19 mouse cellular contexts compared by ENCODE assay signal in genomic region chr11:102400513-102401084, GRCm38 (mm10). TPM values are rescaled to one million over a fixed set of nuclear protein-coding genes. Genes with fewer than 3 reads are reported as not detected.
DNase-seq lines count a peak whose midpoint lies in the region; ATAC-seq and TF ChIP-seq lines count a peak whose summit lies in the region.
"Had no signal": no experiment of that assay in that cellular context is flagged by ENCODE, and none has a peak within 500 bp of the region (broad histone marks: within the 10 kb centered on the region; RNA-seq: fewer than 3 reads in every experiment).

No protein-coding gene starts in this region.

- H3K27ac ChIP-seq in cerebellum, adult 2 months (ENCODE audit: insufficient read depth, low read length): no peak overlapping the region
- H3K27ac ChIP-seq in hindbrain, embryonic 11.5 days (ENCODE audit: low read depth, low read length): no peak overlapping the region
- H3K27ac ChIP-seq in hindbrain, embryonic 13.5 days: no peak overlapping the region
- no peak overlapping the region for H3K27ac ChIP-seq in liver, postnatal 0 days (ENCODE audit: low read depth)
- H3K27ac ChIP-seq: gastrocnemius, adult 2 months; hindbrain, postnatal 0 days; macrophage had no signal

- no peak for TF ChIP-seq CTCF in cerebellum, adult 2 months (IDR thresholded peaks at IDR 0.05; ENCODE audit: borderline replicate concordance, insufficient read depth, low read depth, low read length)
- no peak for TF ChIP-seq CTCF in E14TG2a.4 (conservative IDR thresholded peaks at IDR 0.05; ENCODE audit: low read length)
- no peak for TF ChIP-seq CTCF in liver, postnatal 0 days (IDR thresholded peaks at IDR 0.05; ENCODE audit: low read depth)

- no peak overlapping the region for H3K9ac ChIP-seq in hindbrain, embryonic 11.5 days (ENCODE audit: low read depth, low read length)
- no peak overlapping the region for H3K9ac ChIP-seq in hindbrain, embryonic 13.5 days
- 0 out of 2 replicates have a peak overlapping the region, but pooled peaks have one; percentile 21 for H3K9ac ChIP-seq in liver, postnatal 0 days (replicated peaks)
- H3K9ac ChIP-seq: forebrain, embryonic 15.5 days had no signal

- no peak overlapping the region for H3K4me3 ChIP-seq in cerebellum, adult 2 months (replicated peaks; ENCODE audit: insufficient read depth, low read depth, low read length)
- H3K4me3 ChIP-seq in hindbrain, embryonic 11.5 days (ENCODE audit: low read depth, low read length): no peak overlapping the region
- no peak overlapping the region for H3K4me3 ChIP-seq in hindbrain, embryonic 13.5 days
- peak overlapping the region; percentile 69 for H3K4me3 ChIP-seq in E14TG2a.4 (replicated peaks; ENCODE audit: low read length)
- no peak overlapping the region for H3K4me3 ChIP-seq in liver, postnatal 0 days (ENCODE audit: low read depth, low read length)
- H3K4me3 ChIP-seq: forebrain, embryonic 15.5 days had no signal

- no peak for TF ChIP-seq POLR2A in cerebellum, adult 2 months (IDR thresholded peaks at IDR 0.05; ENCODE audit: borderline replicate concordance, insufficient read depth, low read length)

- H3K4me1 ChIP-seq in cerebellum, adult 2 months (ENCODE audit: control insufficient read depth, insufficient read depth, low read length): peaks cover 43% of the 10 kb centered on the region
- peaks cover 12% of the 10 kb centered on the region for H3K4me1 ChIP-seq in hindbrain, embryonic 11.5 days (replicated peaks; ENCODE audit: control insufficient read depth, insufficient read depth, low read length)
- peaks cover 72% of the 10 kb centered on the region for H3K4me1 ChIP-seq in hindbrain, embryonic 13.5 days (replicated peaks)
- H3K4me1 ChIP-seq in E14TG2a.4 (replicated peaks; ENCODE audit: low read depth, low read length): peaks cover 98% of the 10 kb centered on the region
- peaks cover 23% of the 10 kb centered on the region for H3K4me1 ChIP-seq in liver, postnatal 0 days (ENCODE audit: insufficient read depth)

- H3K4me2 ChIP-seq in hindbrain, embryonic 11.5 days (replicated peaks; ENCODE audit: low read depth, low read length): no peak overlapping the region
- no peak overlapping the region for H3K4me2 ChIP-seq in hindbrain, embryonic 13.5 days
- H3K4me2 ChIP-seq in liver, postnatal 0 days (ENCODE audit: low read depth, low read length): no peak overlapping the region
- H3K4me2 ChIP-seq: forebrain, embryonic 15.5 days had no signal

- ATAC-seq in hindbrain, embryonic 11.5 days (ENCODE audit: low FRiP score): peak; percentile 38; the same call in 1 of the 2 replicates
- no peak for ATAC-seq in hindbrain, embryonic 13.5 days (ENCODE audit: low FRiP score)
- peak; percentile 6; the same call in 1 of the 2 replicates for ATAC-seq in liver, postnatal 0 days
- ATAC-seq: forebrain, embryonic 15.5 days; hindbrain, postnatal 0 days had no signal

- no peaks in the 10 kb centered on the region for H3K27me3 ChIP-seq in cerebellum, adult 2 months (ENCODE audit: control insufficient read depth, insufficient read depth, low read length)
- H3K27me3 ChIP-seq in hindbrain, embryonic 11.5 days (ENCODE audit: control insufficient read depth, insufficient read depth, low read length): peaks cover 13% of the 10 kb centered on the region
- H3K27me3 ChIP-seq in hindbrain, embryonic 13.5 days: peaks cover 22% of the 10 kb centered on the region
- peaks cover 20% of the 10 kb centered on the region for H3K27me3 ChIP-seq in E14TG2a.4 (ENCODE audit: insufficient read depth, low read length)
- peaks cover 45% of the 10 kb centered on the region for H3K27me3 ChIP-seq in liver, postnatal 0 days (ENCODE audit: insufficient read depth, low read length)
- H3K27me3 ChIP-seq: Patski had no signal

- peak; percentile 22 to 35 for DNase-seq in cerebellum, adult 2 months
- no peak for DNase-seq in cerebellum, adult 11 months
- DNase-seq in hindbrain, embryonic 11.5 days (ENCODE audit: low spot score): no peak
- no peak for DNase-seq in liver, postnatal 0 days
- no peak for DNase-seq in frontal cortex, postnatal 14 days (ENCODE audit: low spot score in 2 of 2)
- no peak for DNase-seq in lung, postnatal 10 days
- DNase-seq: heart, adult 18-20 months; kidney, adult 9 months; left cerebral cortex, postnatal 4 days; lung, adult 2 months; thymus, postnatal 14 days had no signal

- no peak for TF ChIP-seq EP300 in liver, postnatal 0 days (IDR thresholded peaks at IDR 0.05; ENCODE audit: low read depth)

- no peaks in the 10 kb centered on the region for H3K9me3 ChIP-seq in hindbrain, embryonic 11.5 days (ENCODE audit: control insufficient read depth, low read length)
- H3K9me3 ChIP-seq in hindbrain, embryonic 13.5 days: no peaks in the 10 kb centered on the region
- no peaks in the 10 kb centered on the region for H3K9me3 ChIP-seq in E14TG2a.4 (ENCODE audit: low read length)
- no peaks in the 10 kb centered on the region for H3K9me3 ChIP-seq in liver, postnatal 0 days (ENCODE audit: low read length)
- H3K9me3 ChIP-seq: forebrain, embryonic 15.5 days had no signal

- peaks cover 3% of the 10 kb centered on the region; the same call in 1 of the 2 replicates for H3K36me3 ChIP-seq in hindbrain, embryonic 11.5 days (ENCODE audit: control insufficient read depth, insufficient read depth, low read length)
- H3K36me3 ChIP-seq in hindbrain, embryonic 13.5 days: peaks cover 69% of the 10 kb centered on the region
- peaks cover 61% of the 10 kb centered on the region for H3K36me3 ChIP-seq in E14TG2a.4 (ENCODE audit: insufficient read depth, low read length)
- peaks cover 36% of the 10 kb centered on the region for H3K36me3 ChIP-seq in liver, postnatal 0 days (replicated peaks; ENCODE audit: insufficient read depth, low read length)

- 55% methylated on average over 12 of the region's 12 CpGs for WGBS in cerebellum, adult 2 months
- WGBS in hindbrain, embryonic 11.5 days: 33% methylated on average over 12 of the region's 12 CpGs
- WGBS in hindbrain, embryonic 13.5 days: 39% methylated on average over 12 of the region's 12 CpGs
- WGBS in liver, postnatal 0 days (ENCODE audit: insufficient replicate concordance): 22% methylated on average over 12 of the region's 12 CpGs

RNA-seq across cellular contexts. Expression of gene Slc25a39, which starts 7.1 kb away (rescaled TPM):
- 124 and 126 TPM in 2 replicates for polyA plus RNA-seq in cerebellum, adult 2 months (2012; rRNA removed)
- polyA plus RNA-seq in hindbrain, embryonic 11.5 days (2014; fragmentation: Nextera tagmentation; extraction: Ambion mirVana): 152 and 166 TPM in 2 replicates
- polyA plus RNA-seq in hindbrain, embryonic 13.5 days (2015; fragmentation: Nextera tagmentation; extraction: Ambion mirVana): 139 and 147 TPM in 2 replicates
- 510 and 522 TPM in 2 replicates for polyA plus RNA-seq in liver, postnatal 0 days (2015; fragmentation: Nextera tagmentation; extraction: Ambion mirVana)

RNA-seq across cellular contexts. Expression of gene Rundc3a, which starts 7.4 kb away (rescaled TPM):
- 446 and 460 TPM in 2 replicates for polyA plus RNA-seq in cerebellum, adult 2 months (2012; rRNA removed)
- 43.3 and 47.8 TPM in 2 replicates for polyA plus RNA-seq in hindbrain, embryonic 11.5 days (2014; fragmentation: Nextera tagmentation; extraction: Ambion mirVana)
- 135 and 144 TPM in 2 replicates for polyA plus RNA-seq in hindbrain, embryonic 13.5 days (2015; fragmentation: Nextera tagmentation; extraction: Ambion mirVana)
- polyA plus RNA-seq in liver, postnatal 0 days (2015; fragmentation: Nextera tagmentation; extraction: Ambion mirVana): 1.8 and 2.4 TPM in 2 replicates

RNA-seq across cellular contexts. Expression of gene Grn, which starts 29.5 kb away (rescaled TPM):
- 58.4 TPM in 2 replicates for polyA plus RNA-seq in cerebellum, adult 2 months (2012; rRNA removed)
- 43.3 and 47.2 TPM in 2 replicates for polyA plus RNA-seq in hindbrain, embryonic 11.5 days (2014; fragmentation: Nextera tagmentation; extraction: Ambion mirVana)
- polyA plus RNA-seq in hindbrain, embryonic 13.5 days (2015; fragmentation: Nextera tagmentation; extraction: Ambion mirVana): 76.5 and 77.3 TPM in 2 replicates
- 156 and 161 TPM in 2 replicates for polyA plus RNA-seq in liver, postnatal 0 days (2015; fragmentation: Nextera tagmentation; extraction: Ambion mirVana)

RNA-seq across cellular contexts. Expression of gene Slc4a1, which starts 34.6 kb away (rescaled TPM):
- polyA plus RNA-seq in cerebellum, adult 2 months (2012; rRNA removed): 0.72 and 0.90 TPM in 2 replicates
- polyA plus RNA-seq in hindbrain, embryonic 11.5 days (2014; fragmentation: Nextera tagmentation; extraction: Ambion mirVana): 25.8 and 28.1 TPM in 2 replicates
- polyA plus RNA-seq in hindbrain, embryonic 13.5 days (2015; fragmentation: Nextera tagmentation; extraction: Ambion mirVana): 4.4 and 5.0 TPM in 2 replicates
- 311 and 329 TPM in 2 replicates for polyA plus RNA-seq in liver, postnatal 0 days (2015; fragmentation: Nextera tagmentation; extraction: Ambion mirVana)
- polyA plus RNA-seq: macrophage; Patski; small intestine, adult 2 months had no signal

RNA-seq across cellular contexts. Expression of gene Fam171a2, which starts 46.9 kb away (rescaled TPM):
- 57.8 and 60.3 TPM in 2 replicates for polyA plus RNA-seq in cerebellum, adult 2 months (2012; rRNA removed)
- polyA plus RNA-seq in hindbrain, embryonic 11.5 days (2014; fragmentation: Nextera tagmentation; extraction: Ambion mirVana): 10.7 and 11.7 TPM in 2 replicates
- 15.9 and 17.1 TPM in 2 replicates for polyA plus RNA-seq in hindbrain, embryonic 13.5 days (2015; fragmentation: Nextera tagmentation; extraction: Ambion mirVana)
- polyA plus RNA-seq in liver, postnatal 0 days (2015; fragmentation: Nextera tagmentation; extraction: Ambion mirVana): 0.23 and 0.72 TPM in 2 replicates
- polyA plus RNA-seq: macrophage had no signal

Comparison
In these comparisons a context has a peak if more than half of its experiments do, and no peak if none do; other contexts are left out.
1. DNase-seq: peak in cerebellum, adult 2 months (2 of 2); none in cerebellum, adult 11 months (single experiment), hindbrain, embryonic 11.5 days (single experiment), liver, postnatal 0 days (single experiment), frontal cortex, postnatal 14 days (0 of 2) and lung, postnatal 10 days (single experiment).
2. RNA of gene Rundc3a, which starts 7.4 kb away (polyA plus RNA-seq): 446 to 460 TPM in cerebellum, adult 2 months, 135 to 144 TPM in hindbrain, embryonic 13.5 days and 43.3 to 47.8 TPM in hindbrain, embryonic 11.5 days; 1.8 to 2.4 TPM in liver, postnatal 0 days; every median in the first group is over 10 times any median in the second.